In genomic region chr8:121602860-121603259, GRCm38 (mm10) we compare ENCODE assay signal across 8 mouse cellular contexts. TPM values are rescaled to one million over a fixed set of nuclear protein-coding genes. Genes with fewer than 3 reads are reported as not detected.
A peak's percentile ranks its signal among the peaks of the same experiment; 100 is the strongest.
DNase-seq lines count a peak whose midpoint lies in the region; ATAC-seq lines count a peak whose summit lies in the region.

No protein-coding gene starts in this region.

- no peaks in the 10 kb centered on the region for H3K27me3 ChIP-seq in neural tube, embryonic 15.5 days (replicated peaks)
- no peaks in the 10 kb centered on the region for H3K27me3 ChIP-seq in forebrain, embryonic 14.5 days (replicated peaks; ENCODE audit: control insufficient read depth, insufficient read depth, low read length)
- H3K27me3 ChIP-seq in stomach, embryonic 14.5 days (ENCODE audit: control insufficient read depth, insufficient read depth, low read length): no peaks in the 10 kb centered on the region

- H3K4me2 ChIP-seq in neural tube, embryonic 15.5 days: no peak overlapping the region
- no peak overlapping the region for H3K4me2 ChIP-seq in forebrain, embryonic 14.5 days (ENCODE audit: low read length)
- no peak overlapping the region for H3K4me2 ChIP-seq in stomach, embryonic 14.5 days (replicated peaks; ENCODE audit: low read depth, low read length)

- peaks cover 84% of the 10 kb centered on the region for H3K36me3 ChIP-seq in neural tube, embryonic 15.5 days
- peaks cover 94% of the 10 kb centered on the region for H3K36me3 ChIP-seq in forebrain, embryonic 14.5 days (ENCODE audit: control insufficient read depth, insufficient read depth, low read length)
- H3K36me3 ChIP-seq in stomach, embryonic 14.5 days (ENCODE audit: control insufficient read depth, insufficient read depth, low read length): peaks cover 65% of the 10 kb centered on the region

- peak; percentile 52 for DNase-seq in neural tube, embryonic 10.5 days (ENCODE audit: extremely low spot score, low spot score)
- peak; percentile 71 for DNase-seq in c-Kit-positive CD71-negative TER-119-negative erythroid progenitor cells, embryonic 14.5 days (ENCODE audit: low read depth)
- DNase-seq in forebrain, embryonic 14.5 days (ENCODE audit: low spot score): peak; percentile 77
- DNase-seq in layer of hippocampus, postnatal 10 days (ENCODE audit: low spot score in 2 of 2): peak; percentile 71 to 79
- DNase-seq in lung, postnatal 36 days: peak; percentile 93

- H3K4me3 ChIP-seq in neural tube, embryonic 15.5 days (replicated peaks): no peak overlapping the region
- H3K4me3 ChIP-seq in forebrain, embryonic 14.5 days (ENCODE audit: low read depth, low read length): no peak overlapping the region
- no peak overlapping the region for H3K4me3 ChIP-seq in stomach, embryonic 14.5 days (ENCODE audit: low read depth, low read length)

- ATAC-seq in neural tube, embryonic 15.5 days (ENCODE audit: low FRiP score): no peak
- peak; percentile 33; the same call in 1 of the 2 replicates for ATAC-seq in forebrain, embryonic 14.5 days
- peak; percentile 79 to 87 for ATAC-seq in hematopoietic stem cell, adult 5-6 weeks (replicated peaks in 1 of 2; ENCODE audit: insufficient read depth in 1 of 2, low FRiP score in 2 of 2, low TSS enrichment in 1 of 2, low read depth in 1 of 2, poor library complexity in 2 of 2, severe bottlenecking in 2 of 2)
- peak; percentile 59; the same call in 1 of the 2 replicates for ATAC-seq in stomach, embryonic 14.5 days (ENCODE audit: insufficient number of reproducible peaks, insufficient read depth, low FRiP score, low read depth)

- H3K9ac ChIP-seq in neural tube, embryonic 15.5 days (replicated peaks): no peak overlapping the region
- H3K9ac ChIP-seq in forebrain, embryonic 14.5 days (ENCODE audit: low read length): no peak overlapping the region
- H3K9ac ChIP-seq in stomach, embryonic 14.5 days (replicated peaks; ENCODE audit: low read depth, low read length): no peak overlapping the region

- WGBS in neural tube, embryonic 15.5 days: 23% methylated on average over 3 of the region's 3 CpGs
- 36% methylated on average over 3 of the region's 3 CpGs for WGBS in forebrain, embryonic 14.5 days
- 25% methylated on average over 3 of the region's 3 CpGs for WGBS in stomach, embryonic 14.5 days

- no peaks in the 10 kb centered on the region for H3K9me3 ChIP-seq in neural tube, embryonic 15.5 days (replicated peaks)
- H3K9me3 ChIP-seq in forebrain, embryonic 14.5 days (replicated peaks; ENCODE audit: control insufficient read depth, low read length): no peaks in the 10 kb centered on the region
- no peaks in the 10 kb centered on the region for H3K9me3 ChIP-seq in stomach, embryonic 14.5 days (ENCODE audit: control insufficient read depth, low read depth, low read length)

- H3K4me1 ChIP-seq in neural tube, embryonic 15.5 days: no peaks in the 10 kb centered on the region
- H3K4me1 ChIP-seq in forebrain, embryonic 14.5 days (ENCODE audit: control insufficient read depth, insufficient read depth, low read length): no peaks in the 10 kb centered on the region
- no peaks in the 10 kb centered on the region for H3K4me1 ChIP-seq in stomach, embryonic 14.5 days (ENCODE audit: control insufficient read depth, insufficient read depth, low read length)

- H3K27ac ChIP-seq in neural tube, embryonic 15.5 days (replicated peaks): no peak overlapping the region
- H3K27ac ChIP-seq in forebrain, embryonic 14.5 days (ENCODE audit: low read depth, low read length): no peak overlapping the region
- no peak overlapping the region for H3K27ac ChIP-seq in stomach, embryonic 14.5 days (ENCODE audit: low read length)

RNA-seq across cellular contexts. Expression of gene Map1lc3b, which starts 12.7 kb away (rescaled TPM):
- 315 and 351 TPM in 2 replicates for polyA plus RNA-seq in neural tube, embryonic 15.5 days (2015; fragmentation: Nextera tagmentation; extraction: Ambion mirVana)
- 435 and 464 TPM in 2 replicates for polyA plus RNA-seq in forebrain, embryonic 14.5 days (2014; fragmentation: Nextera tagmentation; extraction: Ambion mirVana)
- total RNA-seq in hematopoietic stem cell, adult 5-6 weeks (2017): 121 and 148 TPM in 2 replicates
- total RNA-seq in layer of hippocampus, postnatal 10 days (2021): 100 to 1,000 TPM; 142 to 149 TPM
- polyA plus RNA-seq in stomach, embryonic 14.5 days (2014; fragmentation: Nextera tagmentation; extraction: Ambion mirVana): 240 and 249 TPM in 2 replicates

RNA-seq across cellular contexts. Expression of gene Fbxo31, which starts 24.3 kb away (rescaled TPM):
- polyA plus RNA-seq in neural tube, embryonic 15.5 days (2015; fragmentation: Nextera tagmentation; extraction: Ambion mirVana): 38.3 and 44.2 TPM in 2 replicates
- 17.5 and 26.3 TPM in 2 replicates for polyA plus RNA-seq in forebrain, embryonic 14.5 days (2014; fragmentation: Nextera tagmentation; extraction: Ambion mirVana)
- total RNA-seq in hematopoietic stem cell, adult 5-6 weeks (2017): 6.9 and 8.0 TPM in 2 replicates
- total RNA-seq in layer of hippocampus, postnatal 10 days (2021): 10 to 100 TPM; 88.4 to 95.5 TPM
- 14.2 and 15.0 TPM in 2 replicates for polyA plus RNA-seq in stomach, embryonic 14.5 days (2014; fragmentation: Nextera tagmentation; extraction: Ambion mirVana)

RNA-seq across cellular contexts. Expression of gene Zcchc14, which starts 49.8 kb away (rescaled TPM):
- 16.7 and 21.3 TPM in 2 replicates for polyA plus RNA-seq in neural tube, embryonic 15.5 days (2015; fragmentation: Nextera tagmentation; extraction: Ambion mirVana)
- 40.9 and 44.9 TPM in 2 replicates for polyA plus RNA-seq in forebrain, embryonic 14.5 days (2014; fragmentation: Nextera tagmentation; extraction: Ambion mirVana)
- 0.44 and 5.0 TPM in 2 replicates for total RNA-seq in hematopoietic stem cell, adult 5-6 weeks (2017)
- total RNA-seq in layer of hippocampus, postnatal 10 days (2021): 10 to 100 TPM; 93.9 to 95.2 TPM
- polyA plus RNA-seq in stomach, embryonic 14.5 days (2014; fragmentation: Nextera tagmentation; extraction: Ambion mirVana): 28.7 TPM in 2 replicates

RNA-seq across cellular contexts. Expression of gene 1700018B08Rik, which starts 58.7 kb away (rescaled TPM):
- not detected in 2 replicates for polyA plus RNA-seq in neural tube, embryonic 15.5 days (2015; fragmentation: Nextera tagmentation; extraction: Ambion mirVana)
- polyA plus RNA-seq in forebrain, embryonic 14.5 days (2014; fragmentation: Nextera tagmentation; extraction: Ambion mirVana): not detected in 2 replicates
- total RNA-seq in hematopoietic stem cell, adult 5-6 weeks (2017): not detected in 2 replicates
- total RNA-seq in layer of hippocampus, postnatal 10 days (2021): not detected
- not detected in 2 replicates for polyA plus RNA-seq in stomach, embryonic 14.5 days (2014; fragmentation: Nextera tagmentation; extraction: Ambion mirVana)
